Mouse (Mus musculus) layer of hippocampus, postnatal 14 days (tissue): Measurements from ENCODE around the gene Hmga2. TPM values are rescaled to one million over a fixed set of nuclear protein-coding genes. Genes with fewer than 3 reads are reported as not detected.
"Not testable (repeated sequence)": the region's sequence is repeated elsewhere in the genome, so short reads cannot be mapped to it uniquely, and the experiment has no call there.

Experiments used
- DNase-seq, 2 experiments: peaks; one replicate each; pipeline ENCODE4 v3.0.0; 2021 to 2022; ENCODE audit warnings: low spot score in 2 of 2, mixed read lengths in 1 of 2
- microRNA-seq, 2 experiments: library from miRNA; unstranded; fragments of <30 nt; microRNA quantifications; one replicate each; pipeline ENCODE4 v1.2.0; 2021
- total RNA-seq, 2 experiments: library from RNA; stranded (reverse); gene quantifications; 2 replicates each; pipeline ENCODE4 v1.2.3; 2021

The Hmga2 gene
- total RNA-seq, 2 experiments from 2014 or later: 0.10 to 0.12 TPM

- DNase-seq: no peak
These were observed 121.7 kb downstream of the Hmga2 start for GRCm38 (mm10) chr10:120354523-120355030.

GRCm38 (mm10) chr10:120345325-120345724, 130.9 kb downstream of the Hmga2 start:
- DNase-seq: no peak

- DNase-seq: no peak
These were observed 131.5 kb downstream of the Hmga2 start for GRCm38 (mm10) chr10:120344558-120345318.

GRCm38 (mm10) chr10:120339906-120340305, 136.4 kb downstream of the Hmga2 start:
- DNase-seq: not testable (repeated sequence)

GRCm38 (mm10) chr10:120339324-120339723, 136.9 kb downstream of the Hmga2 start:
- no peak for DNase-seq

GRCm38 (mm10) chr10:120338841-120339240, 137.4 kb downstream of the Hmga2 start:
- DNase-seq: no peak

- DNase-seq: not testable (repeated sequence)
These were observed 137.8 kb downstream of the Hmga2 start for GRCm38 (mm10) chr10:120338431-120338830.

- DNase-seq: no peak
These were observed 148.3 kb downstream of the Hmga2 start for GRCm38 (mm10) chr10:120327946-120328345.

GRCm38 (mm10) chr10:120323584-120324203, 152.6 kb downstream of the Hmga2 start:
- DNase-seq: no peak

- DNase-seq: no peak
These were observed 153.5 kb downstream of the Hmga2 start for GRCm38 (mm10) chr10:120322815-120323214.

- DNase-seq: no peak
These were observed 156.7 kb downstream of the Hmga2 start for GRCm38 (mm10) chr10:120319614-120320013.

Small RNA genes lying within 50 kb of the gene (microRNA-seq; reads per million reads assigned to microRNA genes)
- 0 reads per million in 2 experiments for gene Mir763

Other genes starting within 250 kb of the Hmga2 start
- 10 to 100 TPM; 15.0 to 19.5 TPM for gene Llph, start 249.4 kb downstream of the Hmga2 start, total RNA-seq